Mouse (Mus musculus): ENCODE data around the gene Crmp1. TPM values are rescaled to one million over a fixed set of nuclear protein-coding genes. Genes with fewer than 3 reads are reported as not detected.

Crmp1 gene
- polyA plus RNA-seq, 1 experiment from 2014 or later: 8.5 TPM

- ATAC-seq (ENCODE audit: insufficient number of reproducible peaks, insufficient read depth, low FRiP score, low read depth): no peak
- H3K27ac ChIP-seq (replicated peaks in 1 of 2; ENCODE audit: control insufficient read depth in 1 of 2, insufficient read depth in 1 of 2, low read depth in 2 of 2, low read length in 2 of 2): no peak overlapping the region
- no peaks in the 10 kb centered on the region for H3K36me3 ChIP-seq (ENCODE audit: control insufficient read depth, insufficient read depth, low read length)
- WGBS: 35% methylated on average over 5 of the region's 5 CpGs
- H3K9me3 ChIP-seq (ENCODE audit: control insufficient read depth, low read length): no peaks in the 10 kb centered on the region
- H3K4me2 ChIP-seq (ENCODE audit: low read length): no peak overlapping the region
- H3K4me3 ChIP-seq (ENCODE audit: control insufficient read depth in 1 of 2, insufficient read depth in 1 of 2, low read depth in 1 of 2, low read length in 2 of 2): no peak overlapping the region
- H3K9ac ChIP-seq (ENCODE audit: low read length): no peak overlapping the region
- H3K27me3 ChIP-seq (ENCODE audit: control insufficient read depth, insufficient read depth, low read length): no peaks in the 10 kb centered on the region
- no peaks in the 10 kb centered on the region for H3K4me1 ChIP-seq (ENCODE audit: control insufficient read depth in 2 of 2, insufficient read depth in 2 of 2, low read length in 2 of 2)
Observed at GRCm38 (mm10) chr5:37257243-37257642, 15.5 kb downstream of the Crmp1 start.

GRCm38 (mm10) chr5:37261734-37262133, 20.0 kb downstream of the Crmp1 start:
- WGBS: 64% methylated on average over 5 of the region's 5 CpGs
- no peak overlapping the region for H3K9ac ChIP-seq (ENCODE audit: low read length)

GRCm38 (mm10) chr5:37263816-37264215, 22.1 kb downstream of the Crmp1 start:
- Histone ChIP-seq H3K27ac (replicated peaks in 1 of 2; ENCODE audit: control insufficient read depth in 1 of 2, insufficient read depth in 1 of 2, low read depth in 2 of 2, low read length in 2 of 2) (no peak overlapping the region), H3K9ac (ENCODE audit: low read length) (no peak overlapping the region), H3K9me3 (ENCODE audit: control insufficient read depth, low read length) (no peaks in the 10 kb centered on the region), H3K4me1 (ENCODE audit: control insufficient read depth in 2 of 2, insufficient read depth in 2 of 2, low read length in 2 of 2) (no peaks in the 10 kb centered on the region; a peak in 1 of 4 replicates), H3K4me2 (ENCODE audit: low read length) (no peak overlapping the region), H3K4me3 (ENCODE audit: control insufficient read depth in 1 of 2, insufficient read depth in 1 of 2, low read depth in 1 of 2, low read length in 2 of 2) (no peak overlapping the region), H3K27me3 (ENCODE audit: control insufficient read depth, insufficient read depth, low read length) (no peaks in the 10 kb centered on the region), H3K36me3 (ENCODE audit: control insufficient read depth, insufficient read depth, low read length) (0 out of 2 replicates have a peak, but pooled peaks cover 3% of the 10 kb centered on the region)
- WGBS: 59% methylated on average over 6 of the region's 6 CpGs
- no peak for ATAC-seq (ENCODE audit: insufficient number of reproducible peaks, insufficient read depth, low FRiP score, low read depth)

More at GRCm38 (mm10) chr5:37261734-37262133, 20.0 kb downstream of the Crmp1 start:
- Histone ChIP-seq H3K4me2 (ENCODE audit: low read length) (no peak overlapping the region), H3K4me1 (ENCODE audit: control insufficient read depth in 2 of 2, insufficient read depth in 2 of 2, low read length in 2 of 2) (no peaks in the 10 kb centered on the region; a peak in 1 of 4 replicates), H3K36me3 (ENCODE audit: control insufficient read depth, insufficient read depth, low read length) (no peaks in the 10 kb centered on the region), H3K9me3 (ENCODE audit: control insufficient read depth, low read length) (no peaks in the 10 kb centered on the region), H3K27me3 (ENCODE audit: control insufficient read depth, insufficient read depth, low read length) (no peaks in the 10 kb centered on the region), H3K27ac (replicated peaks in 1 of 2; ENCODE audit: control insufficient read depth in 1 of 2, insufficient read depth in 1 of 2, low read depth in 2 of 2, low read length in 2 of 2) (no peak overlapping the region), H3K4me3 (ENCODE audit: control insufficient read depth in 1 of 2, insufficient read depth in 1 of 2, low read depth in 1 of 2, low read length in 2 of 2) (no peak overlapping the region)
- no peak for ATAC-seq (ENCODE audit: insufficient number of reproducible peaks, insufficient read depth, low FRiP score, low read depth)

- ATAC-seq (ENCODE audit: insufficient number of reproducible peaks, insufficient read depth, low FRiP score, low read depth): no peak
- no peaks in the 10 kb centered on the region for H3K27me3 ChIP-seq (ENCODE audit: control insufficient read depth, insufficient read depth, low read length)
- no peaks in the 10 kb centered on the region for H3K4me1 ChIP-seq (ENCODE audit: control insufficient read depth in 2 of 2, insufficient read depth in 2 of 2, low read length in 2 of 2)
- 0 out of 2 replicates have a peak, but pooled peaks cover 2% of the 10 kb centered on the region for H3K36me3 ChIP-seq (ENCODE audit: control insufficient read depth, insufficient read depth, low read length)
- H3K4me3 ChIP-seq (ENCODE audit: control insufficient read depth in 1 of 2, insufficient read depth in 1 of 2, low read depth in 1 of 2, low read length in 2 of 2): no peak overlapping the region
- H3K9me3 ChIP-seq (ENCODE audit: control insufficient read depth, low read length): no peaks in the 10 kb centered on the region
- WGBS: 86% methylated on average over 11 of the region's 11 CpGs
- H3K27ac ChIP-seq (replicated peaks in 1 of 2; ENCODE audit: control insufficient read depth in 1 of 2, insufficient read depth in 1 of 2, low read depth in 2 of 2, low read length in 2 of 2): no peak overlapping the region
- no peak overlapping the region for H3K4me2 ChIP-seq (ENCODE audit: low read length)
- no peak overlapping the region for H3K9ac ChIP-seq (ENCODE audit: low read length)
Observed at GRCm38 (mm10) chr5:37281021-37281420, 39.3 kb downstream of the Crmp1 start.

- Histone ChIP-seq H3K9me3 (ENCODE audit: control insufficient read depth, low read length) (no peaks in the 10 kb centered on the region), H3K4me1 (ENCODE audit: control insufficient read depth in 2 of 2, insufficient read depth in 2 of 2, low read length in 2 of 2) (no peaks in the 10 kb centered on the region), H3K27ac (replicated peaks in 1 of 2; ENCODE audit: control insufficient read depth in 1 of 2, insufficient read depth in 1 of 2, low read depth in 2 of 2, low read length in 2 of 2) (no peak overlapping the region), H3K4me2 (ENCODE audit: low read length) (no peak overlapping the region), H3K36me3 (ENCODE audit: control insufficient read depth, insufficient read depth, low read length) (no peaks in the 10 kb centered on the region), H3K9ac (ENCODE audit: low read length) (no peak overlapping the region), H3K4me3 (ENCODE audit: control insufficient read depth in 1 of 2, insufficient read depth in 1 of 2, low read depth in 1 of 2, low read length in 2 of 2) (no peak overlapping the region), H3K27me3 (ENCODE audit: control insufficient read depth, insufficient read depth, low read length) (no peaks in the 10 kb centered on the region)
- no peak for ATAC-seq (ENCODE audit: insufficient number of reproducible peaks, insufficient read depth, low FRiP score, low read depth)
- WGBS: 79% methylated on average over 3 of the region's 3 CpGs
Observed at GRCm38 (mm10) chr5:37288374-37288773, 46.6 kb downstream of the Crmp1 start.

GRCm38 (mm10) chr5:37289236-37289635, 47.5 kb downstream of the Crmp1 start:
- H3K4me2 ChIP-seq (ENCODE audit: low read length): no peak overlapping the region
- no peaks in the 10 kb centered on the region for H3K9me3 ChIP-seq (ENCODE audit: control insufficient read depth, low read length)
- no peak overlapping the region for H3K27ac ChIP-seq (replicated peaks in 1 of 2; ENCODE audit: control insufficient read depth in 1 of 2, insufficient read depth in 1 of 2, low read depth in 2 of 2, low read length in 2 of 2)
- H3K9ac ChIP-seq (ENCODE audit: low read length): no peak overlapping the region
- no peaks in the 10 kb centered on the region for H3K27me3 ChIP-seq (ENCODE audit: control insufficient read depth, insufficient read depth, low read length)
- H3K4me1 ChIP-seq (ENCODE audit: control insufficient read depth in 2 of 2, insufficient read depth in 2 of 2, low read length in 2 of 2): no peaks in the 10 kb centered on the region
- ATAC-seq (ENCODE audit: insufficient number of reproducible peaks, insufficient read depth, low FRiP score, low read depth): no peak
- H3K4me3 ChIP-seq (ENCODE audit: control insufficient read depth in 1 of 2, insufficient read depth in 1 of 2, low read depth in 1 of 2, low read length in 2 of 2): no peak overlapping the region
- WGBS: 20% methylated on average over 3 of the region's 3 CpGs
- no peaks in the 10 kb centered on the region for H3K36me3 ChIP-seq (ENCODE audit: control insufficient read depth, insufficient read depth, low read length)

- no peak overlapping the region for H3K9ac ChIP-seq (ENCODE audit: low read length)
- 61% methylated on average over 9 of the region's 9 CpGs for WGBS
- no peak for ATAC-seq (ENCODE audit: insufficient number of reproducible peaks, insufficient read depth, low FRiP score, low read depth)
Observed at GRCm38 (mm10) chr5:37290983-37291382, 49.2 kb downstream of the Crmp1 start.

GRCm38 (mm10) chr5:37296717-37297116, 55.0 kb downstream of the Crmp1 start:
- whole genome bisulfite sequencing: 67% methylated on average over 10 of the region's 10 CpGs
- no peak overlapping the region for H3K4me2 ChIP-seq (ENCODE audit: low read length)
- H3K9ac ChIP-seq (ENCODE audit: low read length): no peak overlapping the region
- ATAC-seq (ENCODE audit: insufficient number of reproducible peaks, insufficient read depth, low FRiP score, low read depth): no peak
- no peaks in the 10 kb centered on the region for H3K36me3 ChIP-seq (ENCODE audit: control insufficient read depth, insufficient read depth, low read length)
- H3K27ac ChIP-seq (replicated peaks in 1 of 2; ENCODE audit: control insufficient read depth in 1 of 2, insufficient read depth in 1 of 2, low read depth in 2 of 2, low read length in 2 of 2): no peak overlapping the region
- H3K4me1 ChIP-seq (ENCODE audit: control insufficient read depth in 2 of 2, insufficient read depth in 2 of 2, low read length in 2 of 2): no peaks in the 10 kb centered on the region
- H3K4me3 ChIP-seq (ENCODE audit: control insufficient read depth in 1 of 2, insufficient read depth in 1 of 2, low read depth in 1 of 2, low read length in 2 of 2): no peak overlapping the region
- H3K9me3 ChIP-seq (ENCODE audit: control insufficient read depth, low read length): no peaks in the 10 kb centered on the region
- H3K27me3 ChIP-seq (ENCODE audit: control insufficient read depth, insufficient read depth, low read length): no peaks in the 10 kb centered on the region

More at GRCm38 (mm10) chr5:37290983-37291382, 49.2 kb downstream of the Crmp1 start:
- Histone ChIP-seq H3K4me3 (ENCODE audit: control insufficient read depth in 1 of 2, insufficient read depth in 1 of 2, low read depth in 1 of 2, low read length in 2 of 2) (no peak overlapping the region), H3K27ac (replicated peaks in 1 of 2; ENCODE audit: control insufficient read depth in 1 of 2, insufficient read depth in 1 of 2, low read depth in 2 of 2, low read length in 2 of 2) (no peak overlapping the region), H3K27me3 (ENCODE audit: control insufficient read depth, insufficient read depth, low read length) (no peaks in the 10 kb centered on the region), H3K4me2 (ENCODE audit: low read length) (no peak overlapping the region), H3K36me3 (ENCODE audit: control insufficient read depth, insufficient read depth, low read length) (no peaks in the 10 kb centered on the region), H3K9me3 (ENCODE audit: control insufficient read depth, low read length) (no peaks in the 10 kb centered on the region), H3K4me1 (ENCODE audit: control insufficient read depth in 2 of 2, insufficient read depth in 2 of 2, low read length in 2 of 2) (no peaks in the 10 kb centered on the region)
